Mouse (Mus musculus): ENCODE measurements at regions not wholly inside any gene's neighbourhood (a gene's known extent, or its start where the extent isn't known, plus 50 kb on each side); places are given as distances from the start of the nearest gene placed in this dataset.
A peak's percentile ranks its signal among the peaks of the same experiment; 100 is the strongest.
"Not testable (repeated sequence)": the region's sequence is repeated elsewhere in the genome, so short reads cannot be mapped to it uniquely, and the experiment has no call there.

DNA sequence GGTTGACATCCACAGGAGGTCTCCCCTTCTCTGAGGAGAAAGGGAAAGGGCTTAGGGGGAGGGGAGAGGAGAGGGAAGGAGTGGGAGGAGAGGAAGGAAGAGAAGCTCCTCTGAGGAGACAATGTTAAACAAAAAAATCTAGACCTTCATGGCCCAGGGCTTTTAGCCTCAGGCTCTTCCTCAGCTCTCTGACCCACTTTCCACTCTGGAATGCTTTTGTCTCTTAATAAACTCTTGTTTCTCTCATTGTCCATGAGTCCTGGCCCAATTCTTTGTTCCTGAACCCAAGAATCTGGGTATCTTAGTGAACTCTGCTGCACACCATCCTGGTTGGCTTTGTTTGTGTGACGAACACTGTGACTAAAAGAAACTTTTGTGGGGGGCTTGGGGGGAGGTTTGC is 325.0 kb downstream of the Eipr1 start:
- Histone ChIP-seq H3K4me3 (ENCODE audit: low read depth, low read length) (no peak overlapping the region), H3K27me3 (ENCODE audit: control insufficient read depth, insufficient read depth, low read length, poor library complexity, severe bottlenecking) (no peaks in the 10 kb centered on the region), H3K9me3 (replicated peaks; ENCODE audit: control insufficient read depth, insufficient read depth, low read length, poor library complexity, severe bottlenecking) (no peaks in the 10 kb centered on the region), H3K4me1 (ENCODE audit: control insufficient read depth, insufficient read depth, low read length) (no peaks in the 10 kb centered on the region), H3K9ac (ENCODE audit: low read depth, poor library complexity, severe bottlenecking) (no peak overlapping the region), H3K27ac (ENCODE audit: insufficient read depth, low read length) (no peak overlapping the region), H3K36me3 (ENCODE audit: control insufficient read depth, insufficient read depth, low read length, poor library complexity, severe bottlenecking) (no peaks in the 10 kb centered on the region)
- no peak for TF ChIP-seq CTCF (IDR thresholded peaks at IDR 0.05; ENCODE audit: low read depth, low read length)
- no peak for TF ChIP-seq EP300 (IDR thresholded peaks at IDR 0.05; ENCODE audit: insufficient read depth, low read depth, low read length)
- no peak for TF ChIP-seq POLR2A (IDR thresholded peaks at IDR 0.05; ENCODE audit: insufficient read depth, low read length)

DNA sequence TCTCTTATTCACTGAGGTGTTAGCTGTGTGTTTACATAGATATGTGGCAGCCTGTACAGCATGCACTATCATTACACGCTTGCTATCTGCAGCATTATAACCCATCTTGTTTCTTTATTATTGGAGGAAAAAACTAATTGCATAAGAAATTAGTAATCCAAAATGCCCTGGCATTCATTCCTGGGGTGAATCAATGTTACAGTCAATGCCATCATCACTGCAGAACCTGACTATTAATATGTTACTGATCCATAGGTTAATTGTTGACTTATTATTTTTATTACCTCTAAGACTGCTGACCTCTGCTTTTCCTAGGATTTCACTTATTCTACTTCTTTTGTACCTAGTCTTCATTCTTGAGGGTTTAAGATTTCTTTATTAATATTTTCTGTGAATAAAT is 327.4 kb downstream of the Eipr1 start:
- no peaks in the 10 kb centered on the region for H3K4me1 ChIP-seq (ENCODE audit: control insufficient read depth, insufficient read depth, low read length)
- H3K9ac ChIP-seq (ENCODE audit: low read depth, poor library complexity, severe bottlenecking) = no peak overlapping the region
- H3K27ac ChIP-seq (ENCODE audit: insufficient read depth, low read length) = no peak overlapping the region
- H3K36me3 ChIP-seq (ENCODE audit: control insufficient read depth, insufficient read depth, low read length, poor library complexity, severe bottlenecking) = no peaks in the 10 kb centered on the region
- H3K4me3 ChIP-seq (ENCODE audit: low read depth, low read length) = no peak overlapping the region
- H3K9me3 ChIP-seq (replicated peaks; ENCODE audit: control insufficient read depth, insufficient read depth, low read length, poor library complexity, severe bottlenecking) = no peaks in the 10 kb centered on the region
- no peak for TF ChIP-seq EP300 (IDR thresholded peaks at IDR 0.05; ENCODE audit: insufficient read depth, low read depth, low read length)
- no peak for TF ChIP-seq POLR2A (IDR thresholded peaks at IDR 0.05; ENCODE audit: insufficient read depth, low read length)
- TF ChIP-seq CTCF (IDR thresholded peaks at IDR 0.05; ENCODE audit: low read depth, low read length) = no peak
- H3K27me3 ChIP-seq (ENCODE audit: control insufficient read depth, insufficient read depth, low read length, poor library complexity, severe bottlenecking) = no peaks in the 10 kb centered on the region

DNA sequence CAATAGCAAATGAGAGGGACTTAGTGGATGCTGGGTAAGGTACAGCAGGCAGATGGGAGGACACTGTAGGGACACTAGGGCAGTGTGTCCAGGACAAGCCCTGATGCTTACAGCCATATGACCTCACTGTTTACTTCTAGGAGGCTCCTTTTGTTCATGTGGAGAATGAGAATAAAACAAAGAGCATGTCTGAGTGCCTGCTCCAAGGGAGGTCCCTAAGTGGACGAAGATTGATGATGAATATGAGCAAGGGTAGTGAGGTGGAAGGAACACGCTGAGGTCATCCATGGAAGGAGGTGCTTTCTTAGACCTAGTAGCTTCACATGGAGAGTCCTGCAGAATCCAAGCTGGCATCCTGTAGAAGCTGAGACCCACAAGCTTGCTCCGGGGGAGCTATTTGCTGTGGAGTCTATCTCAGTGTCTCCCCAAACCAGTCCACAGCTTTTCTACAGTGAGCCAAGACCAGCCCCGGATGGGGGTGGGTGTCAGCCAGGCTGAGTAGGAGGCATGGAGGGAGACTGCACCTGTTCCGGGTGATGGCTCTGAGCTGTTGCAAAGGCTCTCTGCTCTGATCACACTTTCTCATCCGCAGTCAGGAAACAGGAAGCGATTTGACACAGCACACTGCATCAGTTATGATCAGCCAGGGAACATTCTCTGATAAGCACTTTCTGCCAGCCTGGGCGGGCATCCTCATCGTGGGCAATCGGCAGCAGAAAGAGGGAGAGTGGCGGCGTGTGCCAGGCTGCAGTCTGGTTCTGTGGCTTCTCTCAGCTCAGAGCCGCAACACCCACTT is 332.0 kb downstream of the Eipr1 start:
- Histone ChIP-seq H3K4me1 (ENCODE audit: control insufficient read depth, insufficient read depth, low read length) (no peaks in the 10 kb centered on the region), H3K36me3 (ENCODE audit: control insufficient read depth, insufficient read depth, low read length, poor library complexity, severe bottlenecking) (no peaks in the 10 kb centered on the region), H3K9ac (ENCODE audit: low read depth, poor library complexity, severe bottlenecking) (no peak overlapping the region), H3K27me3 (ENCODE audit: control insufficient read depth, insufficient read depth, low read length, poor library complexity, severe bottlenecking) (no peaks in the 10 kb centered on the region), H3K4me3 (ENCODE audit: low read depth, low read length) (peak overlapping the region; percentile 1; the same call in 1 of the 2 replicates), H3K9me3 (replicated peaks; ENCODE audit: control insufficient read depth, insufficient read depth, low read length, poor library complexity, severe bottlenecking) (no peaks in the 10 kb centered on the region), H3K27ac (ENCODE audit: insufficient read depth, low read length) (no peak overlapping the region)
- TF ChIP-seq CTCF (IDR thresholded peaks at IDR 0.05; ENCODE audit: low read depth, low read length) = no peak
- no peak for TF ChIP-seq EP300 (IDR thresholded peaks at IDR 0.05; ENCODE audit: insufficient read depth, low read depth, low read length)
- TF ChIP-seq POLR2A (IDR thresholded peaks at IDR 0.05; ENCODE audit: insufficient read depth, low read length) = no peak

DNA sequence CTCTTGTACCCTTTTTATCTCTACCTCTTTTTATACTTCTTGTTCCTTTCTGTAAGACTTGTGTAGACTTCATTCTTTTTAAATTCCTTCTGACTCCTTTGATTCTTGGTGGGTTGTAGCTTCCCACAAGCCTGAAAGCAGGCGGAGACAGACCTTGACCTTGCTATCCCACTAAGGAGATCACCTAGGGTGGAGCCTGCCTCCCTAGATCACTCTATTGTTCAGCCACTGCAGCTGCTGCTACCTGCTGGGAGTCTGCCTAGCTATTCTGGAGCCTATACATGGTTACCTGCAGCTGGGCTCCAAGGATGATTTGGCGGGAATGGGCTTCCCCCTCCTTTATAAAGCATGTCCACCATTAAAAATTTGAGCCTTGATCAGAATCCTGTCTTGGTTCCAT is 335.6 kb downstream of the Eipr1 start:
- not testable (repeated sequence) for H3K4me1 ChIP-seq (ENCODE audit: control insufficient read depth, insufficient read depth, low read length); H3K4me3 ChIP-seq (ENCODE audit: low read depth, low read length); H3K9ac ChIP-seq (ENCODE audit: low read depth, poor library complexity, severe bottlenecking); H3K27me3 ChIP-seq (ENCODE audit: control insufficient read depth, insufficient read depth, low read length, poor library complexity, severe bottlenecking); H3K9me3 ChIP-seq (replicated peaks; ENCODE audit: control insufficient read depth, insufficient read depth, low read length, poor library complexity, severe bottlenecking); H3K27ac ChIP-seq (ENCODE audit: insufficient read depth, low read length); H3K36me3 ChIP-seq (ENCODE audit: control insufficient read depth, insufficient read depth, low read length, poor library complexity, severe bottlenecking)
- peak; percentile 95 for TF ChIP-seq EP300 (IDR thresholded peaks at IDR 0.05; ENCODE audit: insufficient read depth, low read depth, low read length)

DNA sequence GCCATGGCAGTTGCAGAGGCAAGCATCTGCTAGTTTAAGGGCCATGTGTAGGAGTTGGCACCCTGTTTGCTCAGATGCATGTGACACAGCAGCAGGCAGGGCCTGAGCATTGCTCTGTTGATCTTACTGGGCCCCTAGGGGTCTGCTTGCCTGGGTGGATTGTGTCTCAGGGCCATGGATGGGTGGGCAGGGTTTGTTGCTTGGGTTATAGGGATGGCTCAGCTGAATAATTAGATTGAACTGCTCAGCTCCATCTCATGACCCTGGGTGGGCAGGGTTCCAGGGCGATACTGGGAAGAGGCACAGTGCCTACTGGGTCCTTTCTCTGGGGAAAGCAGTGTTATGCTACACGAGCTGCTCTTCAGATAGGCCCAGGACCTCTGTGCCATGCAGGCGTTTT is 338.0 kb downstream of the Eipr1 start:
- no peaks in the 10 kb centered on the region for H3K27me3 ChIP-seq (ENCODE audit: control insufficient read depth, insufficient read depth, low read length, poor library complexity, severe bottlenecking)
- no peak overlapping the region for H3K27ac ChIP-seq (ENCODE audit: insufficient read depth, low read length)
- no peaks in the 10 kb centered on the region for H3K9me3 ChIP-seq (replicated peaks; ENCODE audit: control insufficient read depth, insufficient read depth, low read length, poor library complexity, severe bottlenecking)
- no peaks in the 10 kb centered on the region for H3K36me3 ChIP-seq (ENCODE audit: control insufficient read depth, insufficient read depth, low read length, poor library complexity, severe bottlenecking)
- H3K4me3 ChIP-seq (ENCODE audit: low read depth, low read length) = no peak overlapping the region
- TF ChIP-seq EP300 (IDR thresholded peaks at IDR 0.05; ENCODE audit: insufficient read depth, low read depth, low read length) (no peak), CTCF (IDR thresholded peaks at IDR 0.05; ENCODE audit: low read depth, low read length) (no peak), POLR2A (IDR thresholded peaks at IDR 0.05; ENCODE audit: insufficient read depth, low read length) (no peak)
- no peak overlapping the region for H3K9ac ChIP-seq (ENCODE audit: low read depth, poor library complexity, severe bottlenecking)
- H3K4me1 ChIP-seq (ENCODE audit: control insufficient read depth, insufficient read depth, low read length) = peaks cover 2% of the 10 kb centered on the region

DNA sequence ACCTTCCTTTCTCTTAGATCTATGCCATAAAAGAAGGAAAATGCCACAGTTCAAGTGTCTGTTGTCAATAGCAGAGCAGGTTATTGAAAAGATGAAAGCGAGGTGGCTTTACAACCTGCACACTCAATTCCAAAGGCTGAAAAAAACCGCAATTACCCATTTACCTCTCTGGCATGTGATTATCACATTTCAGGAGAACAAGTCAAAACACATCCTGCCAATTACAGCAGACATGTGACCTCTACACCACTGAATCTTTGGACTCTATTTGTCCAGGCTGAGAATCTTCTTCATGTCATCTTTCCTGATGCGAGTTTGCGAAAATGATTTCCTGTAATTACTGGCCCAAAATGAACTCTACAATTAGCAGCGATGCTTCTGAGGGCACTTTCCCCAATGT is 338.8 kb downstream of the Eipr1 start:
- no peak for TF ChIP-seq CTCF (IDR thresholded peaks at IDR 0.05; ENCODE audit: low read depth, low read length)
- no peaks in the 10 kb centered on the region for H3K36me3 ChIP-seq (ENCODE audit: control insufficient read depth, insufficient read depth, low read length, poor library complexity, severe bottlenecking)
- no peaks in the 10 kb centered on the region for H3K9me3 ChIP-seq (replicated peaks; ENCODE audit: control insufficient read depth, insufficient read depth, low read length, poor library complexity, severe bottlenecking)
- H3K4me1 ChIP-seq (ENCODE audit: control insufficient read depth, insufficient read depth, low read length) = peaks cover 7% of the 10 kb centered on the region
- no peak overlapping the region for H3K4me3 ChIP-seq (ENCODE audit: low read depth, low read length)
- no peak overlapping the region for H3K27ac ChIP-seq (ENCODE audit: insufficient read depth, low read length)
- no peaks in the 10 kb centered on the region for H3K27me3 ChIP-seq (ENCODE audit: control insufficient read depth, insufficient read depth, low read length, poor library complexity, severe bottlenecking)
- no peak overlapping the region for H3K9ac ChIP-seq (ENCODE audit: low read depth, poor library complexity, severe bottlenecking)

Measured in ES-Bruce4 (cell line).